Mouse (Mus musculus): ENCODE data around the gene Izumo1. TPM values are rescaled to one million over a fixed set of nuclear protein-coding genes. Genes with fewer than 3 reads are reported as not detected.
A peak's percentile ranks its signal among the peaks of the same experiment; 100 is the strongest.

Izumo1 gene
- polyA plus RNA-seq, 1 experiment, result 4.6 TPM

GRCm38 (mm10) chr7:45593118-45593815 lies 28.3 kb upstream of the Izumo1 start:
- Histone ChIP-seq H3K9me3 (replicated peaks; ENCODE audit: control insufficient read depth, insufficient read depth, low read length, poor library complexity, severe bottlenecking) (no peaks in the 10 kb centered on the region), H3K27me3 (ENCODE audit: control insufficient read depth, insufficient read depth, low read length, poor library complexity, severe bottlenecking) (no peaks in the 10 kb centered on the region), H3K9ac (ENCODE audit: low read depth, poor library complexity, severe bottlenecking) (no peak overlapping the region), H3K4me1 (ENCODE audit: control insufficient read depth, insufficient read depth, low read length) (no peaks in the 10 kb centered on the region), H3K27ac (ENCODE audit: insufficient read depth, low read length) (no peak overlapping the region), H3K36me3 (ENCODE audit: control insufficient read depth, insufficient read depth, low read length, poor library complexity, severe bottlenecking) (peaks cover 2% of the 10 kb centered on the region; the same call in 1 of the 2 replicates), H3K4me3 (ENCODE audit: low read depth, low read length) (no peak overlapping the region)
- TF ChIP-seq POLR2A (IDR thresholded peaks at IDR 0.05; ENCODE audit: insufficient read depth, low read length), result no peak
- peak; percentile 89 for TF ChIP-seq CTCF (IDR thresholded peaks at IDR 0.05; ENCODE audit: low read depth, low read length)
- 0 out of 2 replicates have a peak, but pooled peaks have one; percentile 16 for TF ChIP-seq EP300 (IDR thresholded peaks at IDR 0.05; ENCODE audit: insufficient read depth, low read depth, low read length)

- 0 out of 2 replicates have a peak, but pooled peaks cover 2% of the 10 kb centered on the region for H3K36me3 ChIP-seq (ENCODE audit: control insufficient read depth, insufficient read depth, low read length, poor library complexity, severe bottlenecking)
- H3K4me1 ChIP-seq (ENCODE audit: control insufficient read depth, insufficient read depth, low read length), result peaks cover 3% of the 10 kb centered on the region
- H3K9ac ChIP-seq (ENCODE audit: low read depth, poor library complexity, severe bottlenecking), result no peak overlapping the region
- 0 out of 2 replicates have a peak, but pooled peaks have one; percentile 43 for TF ChIP-seq EP300 (IDR thresholded peaks at IDR 0.05; ENCODE audit: insufficient read depth, low read depth, low read length)
- no peak for TF ChIP-seq CTCF (IDR thresholded peaks at IDR 0.05; ENCODE audit: low read depth, low read length)
- TF ChIP-seq POLR2A (IDR thresholded peaks at IDR 0.05; ENCODE audit: insufficient read depth, low read length), result no peak
- no peaks in the 10 kb centered on the region for H3K9me3 ChIP-seq (replicated peaks; ENCODE audit: control insufficient read depth, insufficient read depth, low read length, poor library complexity, severe bottlenecking)
- H3K4me3 ChIP-seq (ENCODE audit: low read depth, low read length), result no peak overlapping the region
- peak overlapping the region; percentile 5; the same call in 1 of the 2 replicates for H3K27ac ChIP-seq (ENCODE audit: insufficient read depth, low read length)
- H3K27me3 ChIP-seq (ENCODE audit: control insufficient read depth, insufficient read depth, low read length, poor library complexity, severe bottlenecking), result no peaks in the 10 kb centered on the region
These were observed 26.4 kb upstream of the Izumo1 start for GRCm38 (mm10) chr7:45595176-45595575.

- no peak overlapping the region for H3K4me3 ChIP-seq (ENCODE audit: low read depth, low read length)
- H3K36me3 ChIP-seq (ENCODE audit: control insufficient read depth, insufficient read depth, low read length, poor library complexity, severe bottlenecking), result no peaks in the 10 kb centered on the region
- H3K4me1 ChIP-seq (ENCODE audit: control insufficient read depth, insufficient read depth, low read length), result peaks cover 3% of the 10 kb centered on the region
These were observed 25.5 kb upstream of the Izumo1 start for GRCm38 (mm10) chr7:45596107-45596506.

GRCm38 (mm10) chr7:45597013-45597412 lies 24.6 kb upstream of the Izumo1 start:
- H3K9me3 ChIP-seq (replicated peaks; ENCODE audit: control insufficient read depth, insufficient read depth, low read length, poor library complexity, severe bottlenecking), result no peaks in the 10 kb centered on the region
- no peak overlapping the region for H3K9ac ChIP-seq (ENCODE audit: low read depth, poor library complexity, severe bottlenecking)
- no peaks in the 10 kb centered on the region for H3K36me3 ChIP-seq (ENCODE audit: control insufficient read depth, insufficient read depth, low read length, poor library complexity, severe bottlenecking)
- no peaks in the 10 kb centered on the region for H3K27me3 ChIP-seq (ENCODE audit: control insufficient read depth, insufficient read depth, low read length, poor library complexity, severe bottlenecking)
- peaks cover 3% of the 10 kb centered on the region for H3K4me1 ChIP-seq (ENCODE audit: control insufficient read depth, insufficient read depth, low read length)
- no peak overlapping the region for H3K4me3 ChIP-seq (ENCODE audit: low read depth, low read length)
- TF ChIP-seq CTCF (IDR thresholded peaks at IDR 0.05; ENCODE audit: low read depth, low read length), result no peak
- H3K27ac ChIP-seq (ENCODE audit: insufficient read depth, low read length), result no peak overlapping the region

More at GRCm38 (mm10) chr7:45596107-45596506, 25.5 kb upstream of the Izumo1 start:
- TF ChIP-seq EP300 (IDR thresholded peaks at IDR 0.05; ENCODE audit: insufficient read depth, low read depth, low read length) (no peak), CTCF (IDR thresholded peaks at IDR 0.05; ENCODE audit: low read depth, low read length) (no peak), POLR2A (IDR thresholded peaks at IDR 0.05; ENCODE audit: insufficient read depth, low read length) (no peak)
- Histone ChIP-seq H3K27me3 (ENCODE audit: control insufficient read depth, insufficient read depth, low read length, poor library complexity, severe bottlenecking) (no peaks in the 10 kb centered on the region), H3K9me3 (replicated peaks; ENCODE audit: control insufficient read depth, insufficient read depth, low read length, poor library complexity, severe bottlenecking) (no peaks in the 10 kb centered on the region), H3K27ac (ENCODE audit: insufficient read depth, low read length) (no peak overlapping the region), H3K9ac (ENCODE audit: low read depth, poor library complexity, severe bottlenecking) (no peak overlapping the region)

- Histone ChIP-seq H3K9me3 (replicated peaks; ENCODE audit: control insufficient read depth, insufficient read depth, low read length, poor library complexity, severe bottlenecking) (no peaks in the 10 kb centered on the region), H3K4me3 (ENCODE audit: low read depth, low read length) (no peak overlapping the region), H3K9ac (ENCODE audit: low read depth, poor library complexity, severe bottlenecking) (no peak overlapping the region), H3K36me3 (ENCODE audit: control insufficient read depth, insufficient read depth, low read length, poor library complexity, severe bottlenecking) (no peaks in the 10 kb centered on the region), H3K4me1 (ENCODE audit: control insufficient read depth, insufficient read depth, low read length) (peaks cover 3% of the 10 kb centered on the region), H3K27ac (ENCODE audit: insufficient read depth, low read length) (no peak overlapping the region), H3K27me3 (ENCODE audit: control insufficient read depth, insufficient read depth, low read length, poor library complexity, severe bottlenecking) (no peaks in the 10 kb centered on the region)
- TF ChIP-seq POLR2A (IDR thresholded peaks at IDR 0.05; ENCODE audit: insufficient read depth, low read length) (no peak), EP300 (IDR thresholded peaks at IDR 0.05; ENCODE audit: insufficient read depth, low read depth, low read length) (no peak), CTCF (IDR thresholded peaks at IDR 0.05; ENCODE audit: low read depth, low read length) (no peak)
These were observed 24.1 kb upstream of the Izumo1 start for GRCm38 (mm10) chr7:45597527-45597926.

Data from ES-Bruce4 (cell line).